In genomic region chr11:62731311-62732021, GRCm38 (mm10) we compare ENCODE assay signal across 7 mouse cellular contexts. TPM values are rescaled to one million over a fixed set of nuclear protein-coding genes. Genes with fewer than 3 reads are reported as not detected.
DNase-seq lines count a peak whose midpoint lies in the region; ATAC-seq lines count a peak whose summit lies in the region.

Zfp287 (minus strand) TSS chr11:62731905.

- peaks cover 20% of the 10 kb centered on the region for H3K36me3 ChIP-seq in embryonic facial prominence, embryonic 15.5 days
- peaks cover 21% of the 10 kb centered on the region for H3K36me3 ChIP-seq in heart, embryonic 12.5 days
- H3K36me3 ChIP-seq in kidney, embryonic 16.5 days (ENCODE audit: insufficient read depth, low read length), result peaks cover 5% of the 10 kb centered on the region; the same call in 1 of the 2 replicates

- H3K27ac ChIP-seq in embryonic facial prominence, embryonic 15.5 days (replicated peaks), result peak within 1 kb of the TSS; percentile 52; the same call in 1 of the 2 replicates
- peak within 1 kb of the TSS; percentile 25; the same call in 1 of the 2 replicates for H3K27ac ChIP-seq in heart, embryonic 12.5 days (ENCODE audit: poor library complexity, severe bottlenecking)
- H3K27ac ChIP-seq in kidney, embryonic 16.5 days (ENCODE audit: low read length), result peak within 1 kb of the TSS; percentile 13; the same call in 1 of the 2 replicates

- ATAC-seq in embryonic facial prominence, embryonic 15.5 days (ENCODE audit: insufficient number of reproducible peaks, low FRiP score, low TSS enrichment, low read depth), result peak; percentile 96
- ATAC-seq in heart, embryonic 12.5 days (ENCODE audit: insufficient number of reproducible peaks, low FRiP score), result peak; percentile 88
- ATAC-seq in kidney, embryonic 16.5 days (ENCODE audit: low FRiP score, low TSS enrichment), result peak; percentile 97
- ATAC-seq in monocyte, adult 5-6 weeks (replicated peaks; ENCODE audit: insufficient number of reproducible peaks, low FRiP score, low TSS enrichment, poor library complexity, severe bottlenecking), result peak; percentile 86

- WGBS in embryonic facial prominence, embryonic 15.5 days, result under 1% methylated on average over 48 of the region's 48 CpGs
- 2% methylated on average over 47 of the region's 48 CpGs for WGBS in heart, embryonic 12.5 days
- WGBS in kidney, embryonic 16.5 days, result under 1% methylated on average over 44 of the region's 48 CpGs

- peak within 1 kb of the TSS; percentile 57 for H3K9ac ChIP-seq in embryonic facial prominence, embryonic 15.5 days
- peak within 1 kb of the TSS; percentile 72 for H3K9ac ChIP-seq in heart, embryonic 12.5 days
- H3K9ac ChIP-seq in kidney, embryonic 16.5 days (replicated peaks; ENCODE audit: low read length), result peak within 1 kb of the TSS; percentile 62

- peak; percentile 65 for DNase-seq in adrenal gland, postnatal 4 days (ENCODE audit: low spot score in 2 of 2)
- peak; percentile 70 for DNase-seq in liver
- DNase-seq in spleen, postnatal 36 days (ENCODE audit: low spot score in 2 of 2), result peak; percentile 58 to 63

- no peaks in the 10 kb centered on the region for H3K27me3 ChIP-seq in embryonic facial prominence, embryonic 15.5 days
- no peaks in the 10 kb centered on the region; the same call in 1 of the 2 replicates for H3K27me3 ChIP-seq in heart, embryonic 12.5 days (replicated peaks)
- no peaks in the 10 kb centered on the region for H3K27me3 ChIP-seq in kidney, embryonic 16.5 days (ENCODE audit: insufficient read depth, low read length)

- peak within 1 kb of the TSS; percentile 70 for H3K4me3 ChIP-seq in embryonic facial prominence, embryonic 15.5 days (replicated peaks)
- H3K4me3 ChIP-seq in heart, embryonic 12.5 days, result peak within 1 kb of the TSS; percentile 78
- H3K4me3 ChIP-seq in kidney, embryonic 16.5 days (ENCODE audit: low read length), result peak within 1 kb of the TSS; percentile 57

- peaks cover 12% of the 10 kb centered on the region; the same call in 1 of the 2 replicates for H3K4me1 ChIP-seq in embryonic facial prominence, embryonic 15.5 days
- no peaks in the 10 kb centered on the region for H3K4me1 ChIP-seq in heart, embryonic 12.5 days (replicated peaks)
- H3K4me1 ChIP-seq in kidney, embryonic 16.5 days (ENCODE audit: insufficient read depth, low read length), result peaks cover 7% of the 10 kb centered on the region; the same call in 1 of the 2 replicates

- peak within 1 kb of the TSS; percentile 66 for H3K4me2 ChIP-seq in embryonic facial prominence, embryonic 15.5 days (replicated peaks)
- peak within 1 kb of the TSS; percentile 77 for H3K4me2 ChIP-seq in heart, embryonic 12.5 days
- H3K4me2 ChIP-seq in kidney, embryonic 16.5 days (replicated peaks; ENCODE audit: low read depth, low read length), result peak within 1 kb of the TSS; percentile 78

- no peaks in the 10 kb centered on the region for H3K9me3 ChIP-seq in embryonic facial prominence, embryonic 15.5 days (replicated peaks)
- no peaks in the 10 kb centered on the region for H3K9me3 ChIP-seq in heart, embryonic 12.5 days (replicated peaks)
- no peaks in the 10 kb centered on the region for H3K9me3 ChIP-seq in kidney, embryonic 16.5 days (ENCODE audit: low read length)

RNA-seq across cellular contexts. Expression of gene Zfp287, which starts in this region (rescaled TPM):
- total RNA-seq in adrenal gland, postnatal 4 days (2021), result 1 to 10 TPM; 8.1 to 8.5 TPM
- polyA plus RNA-seq in embryonic facial prominence, embryonic 15.5 days (2015; fragmentation: Nextera tagmentation; extraction: Ambion mirVana), result 9.1 and 10.5 TPM in 2 replicates
- polyA plus RNA-seq in heart, embryonic 12.5 days (2016; fragmentation: Nextera tagmentation; extraction: Ambion mirVana), result 6.3 and 6.4 TPM in 2 replicates
- 7.5 and 9.1 TPM in 2 replicates for polyA plus RNA-seq in kidney, embryonic 16.5 days (2015; fragmentation: Nextera tagmentation; extraction: Ambion mirVana)
- 4.4 to 15.7 TPM (median 5.0 TPM) in 3 replicates for total RNA-seq in monocyte, adult 5-6 weeks (2017)

Comparison
In these comparisons a context has a peak if more than half of its experiments do, and no peak if none do; other contexts are left out.
1. Peak in every context shown above with its lines: DNase-seq, ATAC-seq, H3K4me3 ChIP-seq and H3K27ac ChIP-seq.